Mouse (Mus musculus): ENCODE data around the gene Lurap1. TPM values are rescaled to one million over a fixed set of nuclear protein-coding genes. Genes with fewer than 3 reads are reported as not detected.

Lurap1 gene
- total RNA-seq, 1 experiment from 2014 or later = 8.2 TPM

DNA sequence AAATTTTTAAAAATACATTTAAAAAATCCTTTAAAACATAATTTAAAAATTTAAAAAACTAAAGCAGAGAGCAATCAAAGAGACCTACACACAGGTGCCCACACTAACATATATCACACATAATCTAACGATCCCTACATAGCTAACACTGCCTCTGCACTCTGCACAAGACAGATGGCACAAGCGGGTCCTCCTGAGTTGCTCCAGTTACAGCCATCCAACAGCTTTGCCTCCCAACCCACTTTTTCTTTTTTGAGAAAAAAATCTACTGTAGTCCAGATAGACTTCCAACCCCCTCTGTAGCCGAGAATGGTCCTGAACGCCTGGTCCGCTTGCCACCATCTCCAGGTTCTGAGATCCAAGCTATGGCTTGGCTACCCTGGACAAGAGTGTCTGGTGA lies 45.9 kb downstream of the Lurap1 start:
- no peak for DNase-seq

DNA sequence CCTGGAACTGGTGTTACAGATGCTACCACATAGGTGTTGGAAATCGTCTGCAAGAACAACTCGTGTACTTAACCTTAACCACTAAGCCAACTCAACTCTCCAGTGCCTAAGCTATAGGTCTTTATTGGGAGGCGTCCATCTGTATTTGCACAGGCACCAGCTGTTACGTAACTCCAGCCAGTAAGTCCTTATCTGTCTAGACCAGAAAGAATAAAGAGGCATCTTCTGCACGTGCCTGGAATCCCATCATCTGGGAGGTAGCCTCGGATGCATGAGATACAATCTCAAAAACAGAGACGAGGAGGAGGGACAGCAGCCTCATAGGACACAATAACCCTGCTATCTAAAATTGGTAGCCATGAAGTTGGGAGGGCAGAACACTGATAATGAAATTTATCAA lies 50.2 kb downstream of the Lurap1 start:
- no peak for DNase-seq

DNA sequence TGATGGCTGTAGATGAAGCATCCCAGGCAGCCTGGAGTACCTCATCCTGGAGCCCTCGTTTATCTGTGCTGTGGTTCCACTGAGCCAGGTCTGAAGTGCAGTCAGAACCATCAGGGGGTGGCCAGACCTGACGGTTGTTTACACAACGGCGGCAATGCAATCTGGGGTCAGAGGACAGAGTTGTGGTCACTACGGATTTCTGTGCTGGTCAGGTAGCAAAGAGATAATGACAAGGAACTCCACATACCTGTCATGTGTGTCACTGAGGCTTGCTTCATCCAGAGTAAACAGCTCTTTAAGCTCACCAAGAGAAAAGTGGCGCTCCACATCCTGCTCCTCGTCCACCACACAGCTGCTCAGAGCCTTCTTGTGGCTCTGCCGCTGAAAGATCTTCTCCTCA lies 53.9 kb downstream of the Lurap1 start:
- no peak for DNase-seq

DNA sequence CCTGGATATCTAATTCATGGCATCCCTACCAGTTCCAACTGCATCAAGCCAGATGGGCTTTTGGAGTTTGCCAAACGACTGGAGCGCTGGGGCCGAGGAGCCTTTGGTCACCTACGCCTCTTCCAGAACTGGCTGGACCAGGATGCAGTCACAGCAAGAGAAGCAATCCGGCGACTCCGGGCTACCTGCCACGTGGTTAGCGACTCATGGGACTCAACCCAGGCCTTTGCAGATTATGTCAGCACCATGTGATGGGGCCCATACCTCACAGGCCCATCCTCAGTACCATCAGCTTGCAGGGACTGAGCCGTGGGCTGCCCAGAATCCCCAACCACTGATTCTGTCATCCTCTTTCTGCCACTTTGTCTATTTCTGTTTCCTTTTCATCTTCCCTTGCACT lies 54.8 kb downstream of the Lurap1 start:
- no peak for DNase-seq

DNA sequence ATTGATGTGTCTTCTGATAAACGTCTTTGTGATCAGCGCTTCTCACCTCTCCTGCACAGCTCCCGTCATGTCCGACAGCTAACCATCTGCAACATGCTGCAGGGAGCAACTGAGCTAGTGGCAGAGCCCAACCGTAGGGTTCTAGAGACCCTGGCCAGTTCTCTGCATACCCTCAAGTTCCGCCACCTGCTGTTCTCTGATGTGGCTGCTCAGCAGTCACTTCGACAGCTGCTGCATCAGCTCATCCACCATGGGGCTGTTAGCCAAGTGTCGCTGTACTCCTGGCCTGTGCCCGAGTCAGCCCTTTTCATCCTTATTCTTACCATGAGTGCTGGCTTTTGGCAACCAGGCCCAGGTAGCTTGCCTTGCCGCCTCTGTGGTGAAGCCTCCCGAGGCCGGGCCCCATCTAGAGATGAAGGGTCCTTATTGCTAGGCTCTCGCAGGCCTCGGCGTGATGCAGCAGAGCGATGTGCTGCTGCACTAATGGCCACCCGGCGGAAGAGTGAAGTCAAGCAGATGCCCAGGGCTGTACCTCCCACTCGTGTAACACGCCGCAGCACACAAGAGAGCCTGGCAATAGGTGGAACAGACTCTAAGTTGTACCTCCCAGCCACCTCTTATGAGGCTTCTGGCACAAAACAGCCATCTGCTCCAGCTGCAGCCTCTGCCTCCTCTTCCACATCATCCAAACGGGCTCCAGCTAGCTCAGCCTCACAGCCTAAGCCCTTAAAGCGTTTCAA lies 62.5 kb downstream of the Lurap1 start:
- DNase-seq = no peak

Other genes starting within 250 kb of the Lurap1 start
- gene Dmbx1, start 211.4 kb downstream of the Lurap1 start, total RNA-seq (2021) = not detected in 2 replicates
- 3.6 and 4.2 TPM in 2 replicates for gene Faah, start 133.4 kb downstream of the Lurap1 start, total RNA-seq (2021)
- 29.0 and 29.3 TPM in 2 replicates for gene Nsun4, start 97.5 kb downstream of the Lurap1 start, total RNA-seq (2021)
- gene Uqcrh, start 76.3 kb downstream of the Lurap1 start, total RNA-seq (2021) = 491 and 520 TPM in 2 replicates
- 55.5 and 62.9 TPM in 2 replicates for gene Lrrc41, start 76.1 kb downstream of the Lurap1 start, total RNA-seq (2021)
- gene Rad54l, start 27.6 kb downstream of the Lurap1 start, total RNA-seq (2021) = 2.9 and 3.9 TPM in 2 replicates
- 64.0 and 65.8 TPM in 2 replicates for gene Pomgnt1, start 27.5 kb downstream of the Lurap1 start, total RNA-seq (2021)
- not detected in 2 replicates for gene Tspan1, start 16.3 kb upstream of the Lurap1 start, total RNA-seq (2021)
- not detected in 2 replicates for gene 1700042G07Rik, start 22.0 kb upstream of the Lurap1 start, total RNA-seq (2021)
- not detected in 2 replicates for gene Gm49337, start 22.0 kb upstream of the Lurap1 start, total RNA-seq (2021)
- gene Pik3r3, start 70.3 kb upstream of the Lurap1 start, total RNA-seq (2021) = 16.8 and 17.7 TPM in 2 replicates

Data from adrenal gland, postnatal 25 days (tissue).